Mouse (Mus musculus) small intestine, adult 2 months (tissue): ENCODE measurements around the gene Galm. TPM values are rescaled to one million over a fixed set of nuclear protein-coding genes. Genes with fewer than 3 reads are reported as not detected.

Experiments used
- H3K27ac ChIP-seq: fragments of 200-500 bp; 2 replicates; pipeline ENCODE4 v1.5.1; 2012; ENCODE audit warnings: low read depth, low read length, control low read depth, inconsistent platforms; ENCODE audit not compliant: insufficient read depth
- H3K27me3 ChIP-seq: fragments of 200-500 bp; 2 replicates; pipeline ENCODE4 v1.6.1; 2012; ENCODE audit warnings: mild to moderate bottlenecking, moderate library complexity, low read length, inconsistent platforms; ENCODE audit not compliant: control insufficient read depth, insufficient read depth
- H3K36me3 ChIP-seq: fragments of 200-500 bp; 2 replicates; pipeline ENCODE4 v1.6.1; 2012; ENCODE audit warnings: mild to moderate bottlenecking, low read length, control low read depth, inconsistent platforms; ENCODE audit not compliant: control insufficient read depth, insufficient read depth
- H3K4me1 ChIP-seq: fragments of 200-500 bp; 2 replicates; pipeline ENCODE4 v1.6.1; 2012; ENCODE audit warnings: low read length, inconsistent platforms, mixed read lengths; ENCODE audit not compliant: control insufficient read depth, insufficient read depth, insufficient read length
- H3K4me3 ChIP-seq: fragments of 200-500 bp; 2 replicates; pipeline ENCODE4 v1.5.1; 2012; ENCODE audit warnings: low read depth, mild to moderate bottlenecking, control low read depth, inconsistent platforms, low read length, moderate library complexity
- CTCF ChIP-seq: fragments of 200-500 bp; IDR thresholded peaks from 2 replicates; pipeline ENCODE4 v1.5.1; 2012; ENCODE audit warnings: low read depth, mild to moderate bottlenecking, control low read depth, inconsistent platforms, low read length, moderate library complexity, mixed read lengths; ENCODE audit not compliant: insufficient replicate concordance, insufficient read length; ENCODE audit errors: extremely low read depth
- POLR2A ChIP-seq: fragments of 200-500 bp; IDR thresholded peaks from 2 replicates; pipeline ENCODE4 v1.6.1; 2012; ENCODE audit warnings: low read depth, mild to moderate bottlenecking, control low read depth, inconsistent platforms, low read length, moderate library complexity
- WGBS: fragments of 180-500 bp; shearing (Covaris S2); methylation state at CpG from one replicate; pipeline ENCODE4 v1.1.7; 2018; 5-methylcytosine and 5-hydroxymethylcytosine counted together
- polyA plus RNA-seq: library from polyadenylated mRNA; depleted of rRNA; stranded (reverse); fragments of >200 nt; gene quantifications from 2 replicates; pipeline ENCODE4 v1.2.3, GENCODE M21; 2012

The Galm gene
- polyA plus RNA-seq, 1 experiment, result 67.4 TPM

DNA sequence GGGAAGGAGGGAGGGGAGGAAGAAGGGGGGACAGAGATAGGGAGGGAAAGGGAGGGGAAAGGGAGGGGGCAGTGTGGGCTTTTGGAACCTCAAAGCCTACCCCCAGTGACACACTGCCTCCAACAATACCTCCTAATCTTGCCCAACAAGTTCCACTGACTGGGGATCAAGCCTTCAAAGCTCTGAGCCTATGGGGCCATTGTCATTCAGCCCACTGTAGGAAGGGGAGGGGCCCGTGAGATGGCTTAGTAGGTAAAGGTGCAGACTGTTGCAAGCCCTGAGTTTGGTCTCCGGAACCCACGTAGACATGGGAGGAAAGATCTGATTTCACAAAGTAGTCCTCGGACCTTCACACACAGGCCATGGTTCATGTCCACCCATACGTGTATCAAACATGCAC lies 24.1 kb downstream of the Galm start:
- H3K27ac ChIP-seq, result no peak overlapping the region

DNA sequence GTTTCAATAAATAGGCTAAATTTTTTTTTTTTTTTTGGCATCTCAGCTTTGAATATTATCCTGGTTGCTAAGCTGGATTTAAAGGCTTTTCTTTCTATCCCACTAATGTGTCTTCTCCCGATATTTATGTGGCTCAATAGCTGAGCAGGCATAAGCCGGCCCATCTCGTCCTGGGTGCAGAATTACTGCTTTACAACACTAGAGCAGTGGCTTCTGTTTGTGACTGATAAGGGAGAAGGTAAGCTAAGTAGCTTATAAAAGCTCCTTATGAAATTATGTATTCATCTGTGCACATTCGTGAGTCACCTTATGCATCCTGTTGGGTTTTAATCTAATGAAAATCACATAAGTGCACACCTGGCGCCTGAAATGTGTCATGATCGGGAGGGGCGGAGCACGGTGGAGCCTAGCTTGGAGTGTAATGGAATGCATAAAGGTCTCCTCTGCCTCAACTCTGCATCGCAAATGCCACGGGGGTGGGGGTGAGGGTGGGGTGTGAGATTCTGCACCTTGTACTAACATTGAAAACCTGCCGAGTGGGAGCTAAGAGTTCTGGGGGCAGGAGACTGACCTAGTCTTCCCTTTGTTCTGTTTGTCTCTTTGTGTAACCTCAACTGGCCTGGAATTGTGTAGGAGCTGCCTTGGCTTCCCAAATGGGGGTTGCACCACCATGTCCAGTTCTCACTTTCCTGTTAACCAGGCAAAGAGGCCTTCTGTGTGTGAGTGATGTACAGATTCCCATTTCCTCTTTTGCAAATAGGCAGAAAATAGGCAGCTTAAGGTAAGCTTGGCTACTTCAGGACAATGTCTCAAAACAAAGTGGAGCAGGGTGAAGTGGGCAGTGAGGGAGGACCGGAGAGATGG lies 25.7 kb downstream of the Galm start:
- no peak for TF ChIP-seq CTCF
- TF ChIP-seq POLR2A, result no peak
- 63% methylated on average over 12 of the region's 12 CpGs for WGBS
- Histone ChIP-seq H3K27ac (no peak overlapping the region), H3K36me3 (peaks cover 9% of the 10 kb centered on the region), H3K27me3 (no peaks in the 10 kb centered on the region), H3K4me1 (peaks cover 2% of the 10 kb centered on the region; the same call in 1 of the 2 replicates), H3K4me3 (no peak overlapping the region)

More for the DNA sequence above, 24.1 kb downstream of the Galm start:
- no peak overlapping the region for H3K4me3 ChIP-seq
- H3K4me1 ChIP-seq, result peaks cover 2% of the 10 kb centered on the region; the same call in 1 of the 2 replicates
- H3K27me3 ChIP-seq, result no peaks in the 10 kb centered on the region
- 83% methylated on average over 5 of the region's 5 CpGs for WGBS
- no peak for TF ChIP-seq CTCF
- TF ChIP-seq POLR2A, result no peak
- peaks cover 10% of the 10 kb centered on the region for H3K36me3 ChIP-seq

DNA sequence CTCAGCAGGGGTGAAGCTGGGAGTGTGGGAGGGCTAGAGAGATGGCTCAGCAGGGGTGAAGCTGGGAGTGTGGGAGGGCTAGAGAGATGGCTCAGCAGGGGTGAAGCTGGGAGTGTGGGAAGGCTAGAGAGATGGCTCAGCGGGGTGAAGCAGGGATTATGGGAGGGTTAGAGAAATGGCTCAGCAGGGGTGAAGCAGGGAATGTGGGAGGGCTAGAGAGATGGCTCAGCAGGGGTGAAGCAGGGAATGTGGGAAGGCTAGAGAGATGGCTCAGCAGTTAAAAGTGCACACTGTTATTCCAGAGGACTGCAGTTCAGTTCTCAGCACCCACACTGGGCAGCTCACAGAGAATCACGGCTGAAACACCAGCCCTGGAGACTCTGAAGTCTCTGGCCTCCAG lies 26.4 kb downstream of the Galm start:
- Histone ChIP-seq H3K36me3 (peaks cover 9% of the 10 kb centered on the region), H3K4me1 (peaks cover under 1% of the 10 kb centered on the region; the same call in 1 of the 2 replicates), H3K27me3 (no peaks in the 10 kb centered on the region), H3K27ac (no peak overlapping the region), H3K4me3 (no peak overlapping the region)
- TF ChIP-seq CTCF (no peak), POLR2A (no peak)
- WGBS, result 87% methylated on average over 2 of the region's 2 CpGs

DNA sequence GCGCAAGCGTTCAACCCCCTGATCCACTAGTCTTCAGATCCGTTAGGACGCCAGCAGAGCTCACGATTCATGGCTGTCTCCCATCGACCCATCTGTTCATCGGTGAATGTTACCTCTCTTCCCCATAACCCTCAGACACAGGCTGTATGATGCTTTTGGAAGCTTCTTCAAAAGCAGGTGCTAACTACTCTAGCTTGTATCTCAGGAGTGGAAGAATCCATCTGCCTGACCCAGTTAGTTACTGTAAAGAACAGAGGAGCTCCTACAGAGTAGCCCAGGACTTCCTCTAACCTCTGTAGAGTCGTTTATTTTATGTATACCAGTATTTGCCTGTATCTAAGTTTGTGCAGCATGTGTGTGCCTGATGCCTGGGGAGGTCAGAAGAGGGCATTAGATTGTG lies 29.6 kb downstream of the Galm start:
- WGBS, result 92% methylated on average over 8 of the region's 8 CpGs
- no peak for TF ChIP-seq POLR2A
- TF ChIP-seq CTCF, result no peak

DNA sequence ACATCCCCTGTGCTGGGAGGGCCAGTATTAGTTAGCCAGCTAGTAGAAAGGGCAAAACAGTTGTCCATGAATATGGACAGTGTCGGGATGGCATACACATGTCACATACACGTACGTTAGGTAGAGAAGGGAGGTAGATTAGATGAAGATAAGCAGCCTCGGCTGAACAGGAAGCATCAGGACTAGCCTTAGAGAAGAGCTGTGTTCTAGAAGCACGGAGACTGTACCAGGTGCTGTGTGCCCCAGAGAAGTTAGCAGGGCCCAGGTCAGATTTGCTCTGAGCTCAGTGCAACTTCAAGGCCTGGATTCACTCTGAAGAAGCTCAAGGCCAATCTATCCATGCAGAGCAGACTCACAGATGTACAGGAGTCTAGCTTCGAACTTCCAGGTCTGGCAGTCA lies 30.2 kb downstream of the Galm start:
- no peaks in the 10 kb centered on the region for H3K27me3 ChIP-seq
- WGBS, result 77% methylated on average over 6 of the region's 6 CpGs
- no peak overlapping the region for H3K4me3 ChIP-seq
- no peak for TF ChIP-seq POLR2A
- no peak for TF ChIP-seq CTCF
- H3K4me1 ChIP-seq, result no peaks in the 10 kb centered on the region
- peaks cover 3% of the 10 kb centered on the region; the same call in 1 of the 2 replicates for H3K36me3 ChIP-seq
- H3K27ac ChIP-seq, result no peak overlapping the region

More for the DNA sequence above, 29.6 kb downstream of the Galm start:
- peaks cover 3% of the 10 kb centered on the region for H3K36me3 ChIP-seq
- H3K27me3 ChIP-seq, result no peaks in the 10 kb centered on the region
- no peak overlapping the region for H3K27ac ChIP-seq
- H3K4me1 ChIP-seq, result no peaks in the 10 kb centered on the region
- H3K4me3 ChIP-seq, result no peak overlapping the region

DNA sequence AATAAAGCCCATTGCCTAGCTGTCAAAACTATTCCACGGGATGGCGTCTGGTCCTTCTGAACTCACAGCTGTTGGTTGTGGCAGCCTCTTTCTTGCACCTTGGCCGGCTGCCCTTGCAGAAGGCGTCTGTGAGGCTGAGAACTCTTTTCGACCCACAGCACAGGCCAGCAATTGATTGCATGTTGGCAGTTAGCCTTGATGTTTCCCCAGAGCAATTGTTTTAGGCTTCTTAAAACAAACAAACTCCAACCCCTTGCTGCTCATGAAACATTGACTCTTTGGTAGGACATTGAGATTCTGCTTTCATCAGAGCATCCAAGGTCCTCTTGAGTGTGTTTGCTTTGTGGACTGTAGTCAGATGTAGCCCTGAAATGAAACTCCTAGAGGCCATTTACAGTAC lies 33.2 kb downstream of the Galm start:
- no peaks in the 10 kb centered on the region for H3K4me1 ChIP-seq
- WGBS, result 11% methylated on average over 5 of the region's 5 CpGs
- no peak overlapping the region for H3K27ac ChIP-seq
- no peaks in the 10 kb centered on the region for H3K27me3 ChIP-seq
- TF ChIP-seq CTCF (no peak), POLR2A (no peak)
- no peak overlapping the region for H3K4me3 ChIP-seq
- no peaks in the 10 kb centered on the region for H3K36me3 ChIP-seq

DNA sequence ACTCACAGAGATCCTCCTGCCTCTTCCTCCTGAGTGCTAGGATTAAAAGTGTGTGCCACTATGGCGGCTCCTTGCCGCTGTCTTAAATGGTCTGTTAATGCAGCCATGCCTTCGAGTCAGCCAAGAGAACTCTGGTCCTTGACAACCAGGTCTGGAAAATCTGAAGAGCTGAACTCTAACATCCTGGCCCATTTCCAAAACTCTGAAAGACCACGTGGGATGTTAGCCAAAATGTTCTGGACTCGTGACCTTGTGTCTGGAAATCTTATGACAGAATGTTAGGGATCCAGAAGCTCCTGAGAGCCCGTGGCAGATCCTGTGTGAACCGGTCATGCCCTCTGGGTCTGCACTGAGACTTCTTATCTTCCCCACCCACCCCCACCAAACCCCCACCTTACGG lies 36.7 kb downstream of the Galm start:
- no peaks in the 10 kb centered on the region for H3K27me3 ChIP-seq
- WGBS, result 66% methylated on average over 8 of the region's 8 CpGs
- no peak overlapping the region for H3K4me3 ChIP-seq
- H3K36me3 ChIP-seq, result no peaks in the 10 kb centered on the region
- TF ChIP-seq CTCF, result no peak
- TF ChIP-seq POLR2A, result no peak
- no peaks in the 10 kb centered on the region for H3K4me1 ChIP-seq
- no peak overlapping the region for H3K27ac ChIP-seq
